Mouse (Mus musculus): ENCODE measurements around the gene Sept11.

DNA sequence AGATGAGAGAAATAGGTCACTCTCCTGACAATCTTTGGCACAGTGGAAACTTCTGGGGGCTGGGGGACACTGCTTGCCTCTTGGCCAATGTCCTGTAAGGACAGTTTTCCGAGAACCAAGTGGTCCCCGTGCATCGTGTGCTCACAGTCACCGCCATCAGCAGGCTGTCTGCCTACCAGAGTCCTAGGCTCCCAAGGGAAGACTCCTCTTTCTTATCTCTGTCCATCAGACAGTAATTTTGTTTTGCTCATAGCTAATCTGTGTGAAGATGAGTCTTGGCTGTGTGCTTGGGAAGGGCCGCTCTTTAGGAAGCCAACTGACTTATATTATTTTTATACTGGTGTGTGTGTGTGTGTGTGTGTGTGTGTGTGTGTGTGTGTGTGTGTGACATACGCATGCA is 52.3 kb downstream of the Sept11 start:
- no peak for TF ChIP-seq TAL1 (IDR thresholded peaks at IDR 0.05; ENCODE audit: low read length)
- TF ChIP-seq POLR2A (IDR thresholded peaks at IDR 0.05; ENCODE audit: control insufficient read depth in 1 of 2, insufficient read depth in 1 of 2, low read depth in 1 of 2, low read length in 2 of 2, poor library complexity in 1 of 2), result no peak
- TF ChIP-seq ZMIZ1 (IDR thresholded peaks at IDR 0.05; ENCODE audit: low read depth, low read length), result no peak
- no peak for TF ChIP-seq CTCF (IDR thresholded peaks at IDR 0.05 in 2 of 3, conservative IDR thresholded peaks at IDR 0.05 in 1 of 3; ENCODE audit: control insufficient read depth in 1 of 3, insufficient read depth in 1 of 3, low read depth in 2 of 3, low read length in 3 of 3, poor library complexity in 1 of 3, severe bottlenecking in 1 of 3)
- no peak for TF ChIP-seq KAT2A (conservative IDR thresholded peaks at IDR 0.05; ENCODE audit: low read depth, low read length)
- TF ChIP-seq MAFK (IDR thresholded peaks at IDR 0.05; ENCODE audit: borderline replicate concordance, low read depth, low read length), result no peak
- no peak for TF ChIP-seq USF2 (IDR thresholded peaks at IDR 0.05; ENCODE audit: borderline replicate concordance in 1 of 2, insufficient read depth in 1 of 2, low read depth in 1 of 2, low read length in 2 of 2)
- no peak for TF ChIP-seq HCFC1 (IDR thresholded peaks at IDR 0.05; ENCODE audit: low read depth, low read length)
- TF ChIP-seq MYB (IDR thresholded peaks at IDR 0.05; ENCODE audit: low read depth, low read length), result no peak

All from MEL (cell line).